Mouse (Mus musculus): ENCODE measurements around the gene Mcoln3.

Gene Mcoln3

DNA sequence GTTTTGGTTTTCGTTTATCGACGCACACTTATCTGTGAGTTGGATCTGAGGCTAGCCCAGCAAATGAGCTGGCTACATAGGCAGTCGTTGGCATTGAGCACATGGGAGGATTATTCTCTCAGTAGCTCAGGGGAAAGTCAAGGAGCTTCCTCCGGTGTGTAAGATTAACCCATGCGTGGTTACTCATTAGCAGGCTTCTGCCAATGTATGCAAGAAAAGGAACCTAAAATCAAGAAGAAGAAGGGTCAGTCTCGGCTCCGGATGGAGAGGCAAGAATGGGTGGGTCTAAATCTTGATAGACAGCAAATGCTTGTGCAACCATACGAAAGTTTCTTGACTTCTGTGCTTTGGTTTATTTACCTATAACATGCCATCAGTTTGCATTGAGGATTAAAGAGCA lies 57.0 kb downstream of the Mcoln3 start:
- no peak for DNase-seq (ENCODE audit: low read depth)

DNA sequence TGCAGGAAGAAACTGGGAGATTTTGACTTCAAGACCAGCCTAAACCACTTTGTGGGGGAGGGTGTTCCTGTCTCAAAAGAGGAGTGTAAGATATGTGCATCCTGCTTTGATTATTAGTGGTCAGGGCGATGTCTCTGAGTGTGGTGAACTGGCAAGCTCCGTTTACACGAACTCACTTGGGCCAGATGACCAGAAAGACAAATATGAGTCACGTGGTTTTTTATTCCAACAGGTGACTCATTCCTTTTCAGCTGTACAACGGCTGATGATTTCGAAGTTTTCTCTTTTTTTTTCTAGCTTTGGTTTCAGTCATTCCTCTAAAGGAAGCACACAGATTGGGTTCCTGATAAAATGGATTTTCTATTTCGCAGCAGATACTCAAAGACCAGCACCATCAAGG lies 60.0 kb downstream of the Mcoln3 start:
- no peak for DNase-seq (ENCODE audit: low read depth)

DNA sequence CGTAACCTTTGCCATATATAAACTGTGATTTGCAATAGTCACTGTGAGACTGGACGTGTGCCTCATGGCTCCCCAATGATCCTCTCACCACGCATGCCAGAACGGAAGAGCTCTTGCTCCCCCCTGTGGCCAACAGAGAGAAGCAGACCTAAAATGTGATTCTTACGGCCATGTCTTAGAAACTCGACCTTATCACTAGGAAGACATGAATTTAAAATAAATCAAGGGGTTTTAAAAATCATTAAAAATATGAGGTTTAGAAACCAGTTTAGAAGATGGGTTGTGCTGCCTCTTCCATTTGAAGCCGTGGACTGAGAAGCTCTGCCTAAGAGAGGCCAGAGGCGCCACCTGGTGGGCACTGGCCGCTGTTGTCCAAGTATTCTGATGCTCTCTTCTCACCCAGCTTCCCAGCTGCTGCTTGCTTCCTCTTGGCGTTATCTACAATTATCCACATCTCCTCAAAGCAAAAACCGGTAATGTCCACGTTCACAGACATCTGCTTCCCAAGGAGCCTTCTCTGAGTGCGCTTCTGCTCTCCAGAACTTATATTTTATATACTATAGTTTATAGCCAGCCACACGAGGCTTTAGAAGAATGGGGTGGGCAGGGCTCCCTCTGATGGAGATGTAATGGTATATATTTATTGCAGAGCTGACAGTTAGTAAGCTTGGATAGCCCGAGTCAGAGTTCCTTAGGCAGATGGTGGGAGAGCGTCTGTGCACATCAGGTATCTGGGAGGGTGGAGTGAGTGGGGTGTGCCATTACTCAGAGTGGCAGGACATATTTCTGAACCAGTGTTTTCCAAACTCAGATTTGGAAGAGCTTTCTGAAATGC lies 60.7 kb downstream of the Mcoln3 start:
- DNase-seq (ENCODE audit: low read depth): peak; percentile 92

- DNase-seq (ENCODE audit: low read depth): peak; percentile 54
Observed at GRCm38 (mm10) chr3:146180341-146180740, 63.1 kb downstream of the Mcoln3 start.

DNA sequence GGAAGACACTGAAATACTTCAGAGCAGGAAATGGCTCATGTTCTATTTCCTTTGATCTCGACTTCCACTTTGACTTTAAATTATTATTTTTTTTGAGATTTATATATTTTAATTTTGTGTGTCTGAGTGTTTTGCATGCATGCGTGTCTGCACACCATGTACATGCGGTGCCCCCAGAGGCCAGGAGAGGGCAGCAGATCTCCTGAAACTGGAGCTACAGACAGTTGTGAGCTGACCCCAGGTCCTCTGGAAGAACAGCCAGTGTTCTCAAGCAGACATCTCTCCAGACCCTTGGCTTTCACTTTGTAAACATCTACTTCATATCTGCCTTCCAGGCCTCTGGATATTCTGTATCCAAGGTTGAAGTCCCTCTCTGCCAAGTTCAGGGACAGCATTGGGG lies 63.7 kb downstream of the Mcoln3 start:
- peak; percentile 66 for DNase-seq (ENCODE audit: low read depth)

- DNase-seq (ENCODE audit: low read depth): peak; percentile 79
Observed at GRCm38 (mm10) chr3:146184992-146185657, 67.9 kb downstream of the Mcoln3 start.

DNA sequence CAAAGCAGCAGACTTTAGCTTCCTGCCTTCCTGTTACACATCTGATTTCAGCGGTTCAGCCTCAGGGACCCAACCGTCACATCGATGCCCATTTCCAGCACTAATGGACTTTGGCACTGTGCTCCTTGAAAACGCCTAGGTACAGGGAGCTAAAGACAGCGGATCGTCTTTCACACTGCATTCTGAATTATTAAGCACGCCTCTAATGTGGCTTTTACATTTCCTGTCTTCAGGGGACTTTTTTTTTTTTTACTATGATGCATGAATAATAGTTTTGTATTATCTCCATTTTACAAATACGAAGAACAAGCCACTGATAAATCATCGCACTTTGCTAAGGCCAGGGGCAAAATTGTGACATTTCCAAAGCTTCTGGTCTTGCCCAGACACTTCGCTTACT lies 68.8 kb downstream of the Mcoln3 start:
- DNase-seq (ENCODE audit: low read depth): no peak

DNA sequence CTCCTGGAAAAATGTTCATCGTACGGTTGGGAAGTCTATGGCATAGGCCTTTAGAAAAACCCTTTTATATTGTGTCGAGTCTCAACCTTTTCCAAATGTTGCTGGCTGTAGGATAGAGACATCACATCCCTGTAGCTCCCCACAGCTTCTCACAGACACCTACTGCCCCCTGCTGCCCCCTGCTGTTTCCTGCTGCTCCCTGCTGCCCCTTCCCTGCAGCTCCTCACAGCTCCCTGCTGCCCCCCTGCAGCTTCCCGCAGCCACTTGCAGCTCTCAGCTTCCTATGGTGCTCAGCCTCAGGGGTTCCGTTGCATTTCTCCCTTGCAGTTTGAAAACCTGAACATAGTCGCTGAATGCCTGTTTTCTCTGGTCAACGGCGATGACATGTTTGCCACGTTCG lies 72.7 kb downstream of the Mcoln3 start:
- DNase-seq (ENCODE audit: low read depth): no peak

All from induced T-regulatory cell, adult 2 months (primary cell).